Mouse (Mus musculus) heart, adult 2 months (tissue): Measurements from ENCODE around the gene Ckap4.

Experiments used
- CTCF ChIP-seq: fragments of 200-600 bp; IDR thresholded peaks from 2 replicates; pipeline ENCODE4 v1.8.1; 2022; ENCODE audit warnings: antibody characterized with exemption, mild to moderate bottlenecking, moderate library complexity
- EP300 ChIP-seq: fragments of 200-500 bp; IDR thresholded peaks from 2 replicates; pipeline ENCODE4 v1.6.1; 2011; ENCODE audit warnings: low read depth, low read length, control low read depth; ENCODE audit not compliant: insufficient read depth
- POLR2A ChIP-seq: fragments of 200-500 bp; IDR thresholded peaks from 2 replicates; pipeline ENCODE4 v1.6.1; 2011; ENCODE audit warnings: mild to moderate bottlenecking, low read depth, low read length, control low read depth; ENCODE audit not compliant: insufficient read depth

DNA sequence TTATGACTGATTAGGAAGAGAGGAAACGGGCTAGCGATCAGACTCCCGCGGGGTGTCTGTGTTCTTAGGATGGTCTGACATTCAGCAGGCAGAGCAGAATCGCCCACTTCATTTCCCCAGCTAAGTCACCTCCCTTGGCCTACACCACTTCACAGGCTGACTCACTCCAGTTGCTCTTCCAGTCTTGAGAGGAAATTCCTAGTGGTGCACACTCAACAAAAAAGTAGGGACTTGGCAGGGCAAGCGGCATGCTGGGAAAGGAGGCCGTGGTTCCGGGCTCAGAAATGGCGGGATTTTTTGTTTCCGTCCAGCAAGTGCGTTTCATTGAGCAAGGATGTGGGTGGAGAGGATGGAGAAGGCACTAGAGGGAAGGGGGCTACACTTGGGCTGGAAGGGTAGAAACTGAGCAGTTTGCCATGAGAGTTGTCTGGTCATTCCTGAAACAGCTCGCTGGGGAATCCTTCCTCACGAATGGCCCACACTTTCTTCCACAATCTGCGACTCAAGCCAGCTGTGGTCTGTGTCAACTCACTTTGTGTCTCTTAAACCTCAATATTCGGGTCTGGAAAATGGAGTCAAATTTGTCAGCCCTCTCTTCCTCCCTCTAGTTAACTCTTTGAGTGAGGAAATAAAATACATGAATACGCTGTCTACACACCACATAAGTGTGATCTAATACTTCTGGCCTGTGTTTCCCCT is 1.5 kb downstream of the Ckap4 start:
- TF ChIP-seq CTCF (no peak), POLR2A (no peak), EP300 (no peak)
